Mouse (Mus musculus) heart, postnatal 0 days (tissue): Measurements from ENCODE around the gene Espn.

Source experiments
- CTCF ChIP-seq: IDR thresholded peaks from 2 replicates; pipeline ENCODE4 v1.5.1; 2016; ENCODE audit warnings: antibody characterized with exemption, control low read depth, low read depth
- EP300 ChIP-seq: IDR thresholded peaks from 2 replicates; pipeline ENCODE4 v1.6.1; 2016; ENCODE audit warnings: antibody characterized with exemption, low read depth

DNA sequence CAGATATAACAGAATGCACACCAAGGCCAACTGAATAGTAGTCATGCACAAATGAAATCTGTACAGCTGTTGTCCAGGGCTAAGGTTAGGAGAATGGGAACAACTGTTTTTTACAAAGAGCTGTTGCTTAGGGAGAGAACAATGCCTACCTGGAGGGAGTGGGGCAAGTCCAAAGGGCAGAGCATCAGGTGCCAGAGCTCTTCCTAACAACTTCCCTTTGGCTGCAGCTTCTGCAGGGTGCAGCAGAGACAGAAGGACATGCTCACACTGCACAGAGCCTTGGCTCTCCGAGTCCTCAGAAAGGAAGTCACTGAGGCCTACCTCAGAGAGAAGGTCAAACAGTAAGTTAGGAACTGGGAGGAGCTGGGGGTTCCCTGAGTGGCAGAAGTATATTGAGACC lies 47.4 kb upstream of the Espn start:
- TF ChIP-seq CTCF (no peak), EP300 (no peak)
